Mouse (Mus musculus): Measurements from ENCODE around the gene Slc46a2. TPM values are rescaled to one million over a fixed set of nuclear protein-coding genes. Genes with fewer than 3 reads are reported as not detected.

The Slc46a2 gene
- 1.2 and 14.3 TPM in 2 replicates for polyA plus RNA-seq (2015; fragmentation: Nextera tagmentation; extraction: Ambion mirVana)

DNA sequence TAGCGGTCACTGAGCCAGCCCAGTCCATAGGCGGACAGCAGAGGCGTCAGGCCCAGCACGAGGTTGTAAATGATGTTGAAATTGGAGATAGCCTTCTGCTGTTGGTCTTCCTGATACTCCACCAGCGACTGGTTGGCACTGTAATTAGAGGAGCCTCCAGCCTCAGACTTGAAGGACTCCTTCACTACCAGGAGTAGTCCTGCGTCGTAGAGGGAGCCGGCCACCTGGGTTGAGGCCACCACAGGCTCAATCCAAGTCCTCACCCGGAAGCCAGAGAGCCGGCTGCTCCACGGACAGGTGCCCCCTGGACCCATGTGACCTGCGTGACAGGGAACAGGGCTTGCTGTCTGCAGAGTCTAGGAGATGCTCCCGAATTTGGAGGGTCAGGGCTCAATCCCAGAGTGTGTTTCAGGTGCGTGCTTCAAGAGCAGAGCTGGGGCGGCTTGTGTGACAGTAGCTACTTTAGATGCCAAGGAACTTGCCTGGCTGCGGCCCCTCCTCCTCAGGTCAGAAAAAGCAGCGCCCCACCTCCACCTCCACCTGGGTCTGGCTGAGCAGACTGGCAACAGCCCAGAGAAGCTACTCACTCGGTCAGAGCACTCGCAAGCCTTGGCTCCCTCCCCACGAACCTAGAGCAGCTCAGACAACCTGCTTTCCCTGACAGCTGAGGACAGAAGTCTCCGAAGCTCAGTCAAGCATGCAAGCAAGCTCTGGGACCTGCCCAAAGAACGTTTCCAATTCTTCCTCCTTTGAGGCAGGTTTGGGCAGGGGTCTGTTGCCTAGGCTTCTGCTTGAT is at the start of gene Slc46a2:
Gene Slc46a2 (minus strand): TSS at position 449 of the 796 bp plus-strand sequence.
- Histone ChIP-seq H3K4me3 (peak within 1 kb of the TSS; percentile 20; the same call in 1 of the 2 replicates), H3K36me3 (no peaks in the 10 kb centered on the region), H3K9ac (no peak within 1 kb of the TSS), H3K27ac (no peak within 1 kb of the TSS), H3K27me3 (peaks cover 9% of the 10 kb centered on the region; the same call in 1 of the 2 replicates), H3K9me3 (replicated peaks) (no peaks in the 10 kb centered on the region), H3K4me1 (replicated peaks) (peaks cover 7% of the 10 kb centered on the region; the same call in 1 of the 2 replicates), H3K4me2 (no peak within 1 kb of the TSS)
- ATAC-seq (replicated peaks; ENCODE audit: insufficient number of reproducible peaks, insufficient read depth, low FRiP score, low read depth), result peak; percentile 53; the same call in 1 of the 2 replicates
- WGBS, result 25% methylated on average over 22 of the region's 22 CpGs

- Histone ChIP-seq H3K36me3 (no peaks in the 10 kb centered on the region), H3K4me1 (replicated peaks) (no peaks in the 10 kb centered on the region), H3K9me3 (replicated peaks) (no peaks in the 10 kb centered on the region), H3K9ac (no peak within 1 kb of the TSS), H3K27ac (no peak within 1 kb of the TSS), H3K4me2 (no peak within 1 kb of the TSS), H3K4me3 (no peak within 1 kb of the TSS), H3K27me3 (no peaks in the 10 kb centered on the region)
- ATAC-seq (replicated peaks; ENCODE audit: insufficient number of reproducible peaks, insufficient read depth, low FRiP score, low read depth), result no peak
- 46% methylated on average over 3 of the region's 3 CpGs for WGBS
Observed at GRCm38 (mm10) chr4:59963405-59964344, 48.8 kb upstream of the Slc46a2 start, which contains the start of gene Mup6. Gene Mup6, plus strand, starts transcription at chr4:59964294.

DNA sequence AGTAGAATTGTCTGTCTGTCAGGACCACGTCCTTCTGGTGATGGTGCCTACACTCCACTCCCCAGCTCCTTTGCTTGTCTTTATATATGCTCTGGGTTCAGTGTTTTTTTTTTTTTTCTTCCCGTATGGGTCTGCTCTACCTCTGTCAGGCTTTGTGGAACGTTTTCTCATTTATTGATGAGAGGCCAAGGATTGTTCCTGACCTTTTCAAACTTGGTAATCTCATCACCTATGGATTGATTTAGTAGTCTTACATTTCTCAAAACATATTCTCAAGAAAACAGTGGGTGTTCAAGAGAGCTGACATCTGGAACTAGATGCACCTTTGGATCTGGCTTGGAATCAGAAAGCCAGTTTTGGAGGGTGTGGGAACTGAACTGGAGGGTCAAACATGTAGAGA is 45.8 kb upstream of the Slc46a2 start, which contains the start of gene Mup4:
Gene Mup4 (minus strand): TSS at position 101 of the 400 bp plus-strand sequence.
- no peak within 1 kb of the TSS for H3K9ac ChIP-seq
- ATAC-seq (replicated peaks; ENCODE audit: insufficient number of reproducible peaks, insufficient read depth, low FRiP score, low read depth), result no peak
- no peaks in the 10 kb centered on the region for H3K9me3 ChIP-seq (replicated peaks)
- H3K36me3 ChIP-seq, result no peaks in the 10 kb centered on the region
- no peak within 1 kb of the TSS for H3K4me3 ChIP-seq
- WGBS, result 60% methylated on average over 3 of the region's 3 CpGs
- H3K27me3 ChIP-seq, result no peaks in the 10 kb centered on the region
- H3K4me1 ChIP-seq (replicated peaks), result no peaks in the 10 kb centered on the region
- H3K27ac ChIP-seq, result no peak within 1 kb of the TSS
- H3K4me2 ChIP-seq, result no peak within 1 kb of the TSS

- Histone ChIP-seq H3K36me3 (no peaks in the 10 kb centered on the region), H3K4me2 (no peak overlapping the region), H3K9me3 (replicated peaks) (no peaks in the 10 kb centered on the region), H3K9ac (no peak overlapping the region), H3K27ac (no peak overlapping the region), H3K4me1 (replicated peaks) (no peaks in the 10 kb centered on the region), H3K27me3 (no peaks in the 10 kb centered on the region), H3K4me3 (no peak overlapping the region)
- no peak for ATAC-seq (replicated peaks; ENCODE audit: insufficient number of reproducible peaks, insufficient read depth, low FRiP score, low read depth)
- 68% methylated on average over 2 of the region's 2 CpGs for WGBS
Observed at GRCm38 (mm10) chr4:59937543-59937942, 22.7 kb upstream of the Slc46a2 start.

- no peak overlapping the region for H3K9ac ChIP-seq
- WGBS, result 46% methylated on average over 6 of the region's 6 CpGs
- no peak for ATAC-seq (replicated peaks; ENCODE audit: insufficient number of reproducible peaks, insufficient read depth, low FRiP score, low read depth)
Observed at GRCm38 (mm10) chr4:59932505-59933281, 17.8 kb upstream of the Slc46a2 start.

GRCm38 (mm10) chr4:59928347-59928746 is 13.5 kb upstream of the Slc46a2 start:
- peaks cover 8% of the 10 kb centered on the region; the same call in 1 of the 2 replicates for H3K4me1 ChIP-seq (replicated peaks)
- 13% methylated on average over 6 of the region's 6 CpGs for WGBS
- no peaks in the 10 kb centered on the region for H3K27me3 ChIP-seq
- H3K27ac ChIP-seq, result no peak overlapping the region
- H3K9me3 ChIP-seq (replicated peaks), result no peaks in the 10 kb centered on the region
- H3K9ac ChIP-seq, result no peak overlapping the region
- ATAC-seq (replicated peaks; ENCODE audit: insufficient number of reproducible peaks, insufficient read depth, low FRiP score, low read depth), result peak; percentile 63
- H3K4me2 ChIP-seq, result no peak overlapping the region
- H3K36me3 ChIP-seq, result no peaks in the 10 kb centered on the region
- no peak overlapping the region for H3K4me3 ChIP-seq

More at GRCm38 (mm10) chr4:59932505-59933281, 17.8 kb upstream of the Slc46a2 start:
- no peak overlapping the region for H3K4me2 ChIP-seq
- no peak overlapping the region for H3K4me3 ChIP-seq
- H3K27me3 ChIP-seq, result no peaks in the 10 kb centered on the region
- no peak overlapping the region for H3K27ac ChIP-seq
- no peaks in the 10 kb centered on the region for H3K4me1 ChIP-seq (replicated peaks)
- no peaks in the 10 kb centered on the region for H3K36me3 ChIP-seq
- H3K9me3 ChIP-seq (replicated peaks), result no peaks in the 10 kb centered on the region

DNA sequence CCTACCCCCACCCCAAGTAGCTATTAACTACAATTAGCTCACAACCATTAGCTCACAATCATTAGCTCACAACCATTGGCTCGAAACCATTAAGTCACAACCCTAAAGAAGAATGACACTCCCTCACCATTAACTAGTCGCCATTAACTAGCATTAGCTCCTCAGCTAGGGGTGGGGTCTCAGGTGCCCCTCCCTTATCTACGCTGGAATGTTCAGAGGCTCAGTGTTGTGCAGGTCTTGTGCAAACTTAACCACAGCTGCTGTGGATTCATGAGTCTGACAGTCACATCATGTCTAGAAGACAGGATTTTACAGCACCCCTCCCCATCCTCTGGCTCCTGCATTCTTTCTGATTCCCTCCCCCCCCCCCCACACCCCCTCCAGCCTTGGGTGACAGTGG is 12.8 kb upstream of the Slc46a2 start:
- no peak overlapping the region for H3K4me3 ChIP-seq
- peaks cover 8% of the 10 kb centered on the region; the same call in 1 of the 2 replicates for H3K4me1 ChIP-seq (replicated peaks)
- H3K27me3 ChIP-seq, result no peaks in the 10 kb centered on the region
- no peak for ATAC-seq (replicated peaks; ENCODE audit: insufficient number of reproducible peaks, insufficient read depth, low FRiP score, low read depth)
- no peak overlapping the region for H3K9ac ChIP-seq
- H3K4me2 ChIP-seq, result no peak overlapping the region
- H3K9me3 ChIP-seq (replicated peaks), result no peaks in the 10 kb centered on the region
- 80% methylated on average over 3 of the region's 3 CpGs for WGBS
- no peak overlapping the region for H3K27ac ChIP-seq
- H3K36me3 ChIP-seq, result no peaks in the 10 kb centered on the region

DNA sequence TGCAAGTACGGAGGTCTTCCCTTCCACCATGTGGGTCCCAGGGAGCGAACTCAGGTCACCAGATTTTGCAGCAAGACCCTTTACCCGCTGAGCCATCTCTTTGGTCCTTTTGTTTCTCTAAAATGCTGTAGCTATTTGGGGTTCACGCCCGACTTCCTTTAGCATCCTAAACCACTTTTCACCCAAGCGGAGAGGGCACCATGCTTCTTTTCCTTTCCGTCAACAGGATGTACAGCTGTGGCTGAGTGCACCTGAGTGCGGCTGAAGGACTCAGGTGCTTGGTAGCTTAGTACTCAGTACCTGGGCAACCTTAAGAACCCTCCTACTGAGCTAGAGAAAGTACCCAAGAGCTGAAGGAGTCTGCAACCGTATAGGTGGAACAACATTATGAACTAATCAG is 10.2 kb upstream of the Slc46a2 start:
- 85% methylated on average over 9 of the region's 9 CpGs for WGBS
- peaks cover 11% of the 10 kb centered on the region; the same call in 1 of the 2 replicates for H3K4me1 ChIP-seq (replicated peaks)
- no peak overlapping the region for H3K27ac ChIP-seq

GRCm38 (mm10) chr4:59917966-59918365 is 3.1 kb upstream of the Slc46a2 start:
- no peak for ATAC-seq (replicated peaks; ENCODE audit: insufficient number of reproducible peaks, insufficient read depth, low FRiP score, low read depth)
- 91% methylated on average over 3 of the region's 3 CpGs for WGBS

More for the DNA sequence above, 10.2 kb upstream of the Slc46a2 start:
- H3K4me2 ChIP-seq, result no peak overlapping the region
- no peak overlapping the region for H3K4me3 ChIP-seq
- no peak for ATAC-seq (replicated peaks; ENCODE audit: insufficient number of reproducible peaks, insufficient read depth, low FRiP score, low read depth)
- no peaks in the 10 kb centered on the region for H3K9me3 ChIP-seq (replicated peaks)
- H3K27me3 ChIP-seq, result no peaks in the 10 kb centered on the region
- no peaks in the 10 kb centered on the region for H3K36me3 ChIP-seq
- H3K9ac ChIP-seq, result no peak overlapping the region

DNA sequence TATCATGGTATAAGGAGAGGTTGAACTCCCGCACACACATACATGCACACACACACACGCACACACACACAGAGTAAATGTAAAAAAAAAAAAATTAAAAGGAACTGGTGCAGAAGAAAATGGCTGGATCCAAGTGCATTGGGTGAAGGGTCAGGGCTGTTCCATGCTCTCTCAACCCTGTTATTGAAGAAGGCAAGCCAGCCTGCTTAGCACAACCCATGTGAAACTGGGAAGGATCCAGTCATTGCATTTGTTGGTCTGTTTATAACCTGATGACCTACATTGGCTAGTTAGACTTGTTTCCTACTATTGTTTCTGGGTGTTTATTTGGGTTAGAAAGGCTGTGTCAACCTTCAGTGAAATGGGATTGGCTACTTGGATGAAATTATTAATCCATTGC is 6.1 kb downstream of the Slc46a2 start:
- no peak for ATAC-seq (replicated peaks; ENCODE audit: insufficient number of reproducible peaks, insufficient read depth, low FRiP score, low read depth)
- no peak overlapping the region for H3K27ac ChIP-seq
- H3K9ac ChIP-seq, result no peak overlapping the region
- peaks cover 14% of the 10 kb centered on the region for H3K4me1 ChIP-seq (replicated peaks)
- no peaks in the 10 kb centered on the region for H3K9me3 ChIP-seq (replicated peaks)
- no peak overlapping the region for H3K4me2 ChIP-seq
- 86% methylated on average over 2 of the region's 2 CpGs for WGBS
- no peaks in the 10 kb centered on the region for H3K36me3 ChIP-seq
- no peak overlapping the region for H3K4me3 ChIP-seq
- no peaks in the 10 kb centered on the region for H3K27me3 ChIP-seq

More at GRCm38 (mm10) chr4:59917966-59918365, 3.1 kb upstream of the Slc46a2 start:
- Histone ChIP-seq H3K27me3 (peaks cover 9% of the 10 kb centered on the region; the same call in 1 of the 2 replicates), H3K36me3 (no peaks in the 10 kb centered on the region), H3K4me1 (replicated peaks) (peaks cover 10% of the 10 kb centered on the region; the same call in 1 of the 2 replicates), H3K9ac (no peak overlapping the region), H3K9me3 (replicated peaks) (no peaks in the 10 kb centered on the region), H3K4me2 (no peak overlapping the region), H3K4me3 (no peak overlapping the region), H3K27ac (no peak overlapping the region)

All from heart, embryonic 15.5 days (tissue).